ENCODE assay signal across 35 mouse cellular contexts in the genomic region with DNA sequence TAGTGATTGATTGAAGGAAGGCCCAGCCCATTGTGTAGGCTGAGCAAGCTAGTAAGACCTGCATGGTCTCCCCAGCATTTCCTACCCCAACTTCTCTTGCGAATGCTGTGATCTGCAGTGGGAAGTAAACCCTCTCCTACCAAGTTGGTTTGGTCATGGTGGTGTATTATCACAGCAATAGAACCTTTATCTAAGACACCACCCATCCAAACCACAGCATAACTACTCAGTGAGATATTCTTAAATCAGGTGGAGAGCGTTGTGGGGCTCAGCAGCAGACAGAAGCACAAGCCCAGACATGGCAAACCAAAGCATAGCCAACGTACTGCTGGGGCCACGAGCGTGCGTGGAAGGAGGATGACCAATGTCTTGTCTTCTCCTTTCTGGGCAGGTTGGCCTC.
"Had no signal": no experiment of that assay in that cellular context is flagged by ENCODE, and none has a peak within 500 bp of the region (broad histone marks: within the 10 kb centered on the region; RNA-seq: fewer than 3 reads in every experiment).

No protein-coding gene starts in this region.

- H3K4me1 ChIP-seq: heart, embryonic 10.5 days; heart, embryonic 12.5 days; heart, embryonic 15.5 days; hindbrain, embryonic 10.5 days; hindbrain, embryonic 12.5 days; hindbrain, embryonic 13.5 days; hindbrain, embryonic 15.5 days had no signal

- H3K4me3 ChIP-seq: heart, adult 2 months; heart, embryonic 10.5 days; heart, embryonic 12.5 days; heart, embryonic 13.5 days; heart, embryonic 15.5 days; hindbrain, embryonic 10.5 days; hindbrain, embryonic 12.5 days; hindbrain, embryonic 13.5 days; hindbrain, embryonic 15.5 days; intestine, embryonic 15.5 days; kidney, embryonic 15.5 days; layer of hippocampus, adult 2 months had no signal

- H3K9ac ChIP-seq: heart, embryonic 12.5 days; heart, embryonic 13.5 days; heart, embryonic 15.5 days; hindbrain, embryonic 12.5 days; hindbrain, embryonic 13.5 days; hindbrain, embryonic 14.5 days; hindbrain, embryonic 15.5 days; intestine, embryonic 15.5 days; kidney, embryonic 15.5 days had no signal

- H3K27ac ChIP-seq: heart, adult 2 months; heart, embryonic 10.5 days; heart, embryonic 13.5 days; heart, embryonic 15.5 days; hindbrain, embryonic 10.5 days; hindbrain, embryonic 12.5 days; hindbrain, embryonic 13.5 days; hindbrain, embryonic 14.5 days; hindbrain, embryonic 15.5 days; hindbrain, postnatal 0 days; intestine, embryonic 15.5 days; kidney, embryonic 15.5 days; kidney, postnatal 0 days; layer of hippocampus, adult 2 months had no signal

- H3K27me3 ChIP-seq: heart, embryonic 15.5 days; hindbrain, embryonic 12.5 days; hindbrain, embryonic 15.5 days; intestine, embryonic 15.5 days; kidney, embryonic 15.5 days had no signal

- H3K9me3 ChIP-seq: heart, embryonic 10.5 days; heart, embryonic 12.5 days; heart, embryonic 13.5 days; heart, embryonic 15.5 days; hindbrain, embryonic 10.5 days; hindbrain, embryonic 12.5 days; hindbrain, embryonic 13.5 days; hindbrain, embryonic 15.5 days; intestine, embryonic 15.5 days; kidney, embryonic 15.5 days had no signal

- H3K4me2 ChIP-seq: heart, embryonic 11.5 days; heart, embryonic 12.5 days; heart, embryonic 13.5 days; heart, embryonic 15.5 days; hindbrain, embryonic 12.5 days; hindbrain, embryonic 13.5 days; hindbrain, embryonic 14.5 days; hindbrain, embryonic 15.5 days; intestine, embryonic 15.5 days; kidney, embryonic 15.5 days had no signal

- ATAC-seq: hindbrain, embryonic 16.5 days; hindbrain, postnatal 0 days; inflammation-experienced regulatory T-cells, adult 6 months; intestine, embryonic 15.5 days; intestine, embryonic 16.5 days; intestine, postnatal 0 days had no signal

- DNase-seq: heart, adult 2 months; heart, postnatal 10 days; heart, postnatal 14 days; heart, postnatal 36 days; heart, postnatal 4 days; kidney, adult 11 months; kidney, adult 18-20 months; kidney, adult 2 months; kidney, adult 8-10 months; kidney, adult 9 months; kidney, postnatal 10 days; kidney, postnatal 14 days; kidney, postnatal 25 days; kidney, postnatal 36 days; kidney, postnatal 4 days; layer of hippocampus, adult 9-11 months had no signal

- H3K36me3 ChIP-seq: heart, embryonic 10.5 days; heart, embryonic 15.5 days; hindbrain, embryonic 10.5 days; hindbrain, embryonic 12.5 days; hindbrain, embryonic 13.5 days; hindbrain, embryonic 15.5 days; intestine, embryonic 15.5 days; kidney, embryonic 15.5 days had no signal
